In the genomic region with DNA sequence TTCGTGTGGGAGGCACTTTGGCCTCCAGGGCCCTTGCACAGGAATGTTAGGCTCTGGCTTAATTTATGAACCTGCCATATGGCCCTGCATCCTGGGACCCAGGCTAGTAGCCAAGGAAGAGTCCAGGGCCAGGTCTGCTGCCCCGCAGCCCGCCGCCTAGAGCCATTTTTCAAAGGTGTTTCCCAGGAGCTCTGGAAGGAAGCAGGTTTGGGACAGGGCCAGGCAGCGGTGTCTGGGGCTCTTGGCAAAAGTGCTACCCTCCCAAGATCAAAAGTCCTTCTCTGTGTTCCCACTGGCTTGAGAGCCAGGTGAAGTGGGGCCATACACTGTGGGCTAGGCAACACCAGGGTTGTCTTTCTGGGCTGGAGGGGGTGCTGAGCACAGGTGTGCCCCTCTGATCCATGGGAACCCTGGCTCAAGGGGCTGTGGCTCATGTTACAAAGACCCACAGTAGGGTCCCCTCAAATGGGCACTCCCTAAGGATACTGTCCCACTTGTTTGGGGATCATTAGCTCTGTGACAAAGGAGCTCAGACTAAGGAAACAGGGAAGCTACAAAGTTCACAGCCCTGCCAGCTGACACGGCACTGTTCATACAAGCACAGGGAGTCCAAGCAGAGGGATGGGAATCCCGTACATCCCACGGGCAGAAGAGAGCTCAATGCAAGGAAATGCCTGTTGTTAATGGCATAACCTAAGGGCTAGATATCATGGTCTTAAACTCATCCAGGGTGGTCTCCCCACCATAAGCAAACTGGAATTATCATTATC, we compare ENCODE assay signal across 14 mouse cellular contexts. TPM values are rescaled to one million over a fixed set of nuclear protein-coding genes. Genes with fewer than 3 reads are reported as not detected.
DNase-seq lines count a peak whose midpoint lies in the region; ATAC-seq lines count a peak whose summit lies in the region.
"Had no signal": no experiment of that assay in that cellular context is flagged by ENCODE, and none has a peak within 500 bp of the region (broad histone marks: within the 10 kb centered on the region; RNA-seq: fewer than 3 reads in every experiment).

No protein-coding gene starts in this region.

- no peak overlapping the region for H3K9ac ChIP-seq in forebrain, embryonic 11.5 days (ENCODE audit: low read length)
- H3K9ac ChIP-seq in forebrain, embryonic 15.5 days (replicated peaks) = no peak overlapping the region

- H3K4me1 ChIP-seq in forebrain, embryonic 10.5 days = peaks cover 20% of the 10 kb centered on the region
- H3K4me1 ChIP-seq in forebrain, embryonic 11.5 days (replicated peaks; ENCODE audit: control insufficient read depth, insufficient read depth, low read length) = peaks cover 2% of the 10 kb centered on the region; the same call in 1 of the 2 replicates
- no peaks in the 10 kb centered on the region for H3K4me1 ChIP-seq in forebrain, embryonic 15.5 days

- no peak for ATAC-seq in forebrain, embryonic 11.5 days (replicated peaks; ENCODE audit: low FRiP score)
- no peak for ATAC-seq in forebrain, embryonic 15.5 days (replicated peaks)

- H3K27me3 ChIP-seq in forebrain, embryonic 10.5 days (ENCODE audit: poor library complexity, severe bottlenecking) = peaks cover 19% of the 10 kb centered on the region
- H3K27me3 ChIP-seq in forebrain, embryonic 11.5 days (ENCODE audit: control insufficient read depth, insufficient read depth, low read length) = no peaks in the 10 kb centered on the region
- H3K27me3 ChIP-seq in forebrain, embryonic 15.5 days = no peaks in the 10 kb centered on the region

- H3K36me3 ChIP-seq in forebrain, embryonic 10.5 days (replicated peaks) = no peaks in the 10 kb centered on the region
- H3K36me3 ChIP-seq in forebrain, embryonic 11.5 days (ENCODE audit: control insufficient read depth, insufficient read depth, low read length) = no peaks in the 10 kb centered on the region
- no peaks in the 10 kb centered on the region for H3K36me3 ChIP-seq in forebrain, embryonic 15.5 days

- no peaks in the 10 kb centered on the region for H3K9me3 ChIP-seq in forebrain, embryonic 10.5 days
- H3K9me3 ChIP-seq in forebrain, embryonic 11.5 days (ENCODE audit: control insufficient read depth, low read length) = no peaks in the 10 kb centered on the region
- H3K9me3 ChIP-seq in forebrain, embryonic 15.5 days = no peaks in the 10 kb centered on the region

- peak overlapping the region; percentile 56 for H3K27ac ChIP-seq in forebrain, embryonic 10.5 days
- H3K27ac ChIP-seq in forebrain, embryonic 11.5 days (ENCODE audit: low read depth, low read length) = no peak overlapping the region
- H3K27ac ChIP-seq in forebrain, embryonic 15.5 days (replicated peaks) = no peak overlapping the region
- H3K27ac ChIP-seq: kidney, postnatal 0 days had no signal

- 81% methylated on average over 8 of the region's 8 CpGs for WGBS in forebrain, embryonic 10.5 days
- WGBS in forebrain, embryonic 11.5 days = 85% methylated on average over 8 of the region's 8 CpGs
- 65% methylated on average over 8 of the region's 8 CpGs for WGBS in forebrain, embryonic 15.5 days

- no peak overlapping the region for H3K4me2 ChIP-seq in forebrain, embryonic 11.5 days (ENCODE audit: low read depth, low read length, severe bottlenecking)
- no peak overlapping the region for H3K4me2 ChIP-seq in forebrain, embryonic 15.5 days (replicated peaks)

- DNase-seq in forebrain, embryonic 10.5 days (ENCODE audit: extremely low spot score, low spot score) = no peak
- no peak for DNase-seq in forebrain, embryonic 11.5 days (ENCODE audit: low spot score)
- DNase-seq in cerebellum, postnatal 10 days = peak; percentile 85 to 88
- DNase-seq in kidney, postnatal 10 days = peak; percentile 52
- peak; percentile 20 for DNase-seq in lung, postnatal 10 days
- DNase-seq in right cerebral cortex, postnatal 4 days = no peak
- no peak for DNase-seq in adrenal gland, adult 2 months
- DNase-seq: adrenal gland, postnatal 36 days; heart, postnatal 36 days had no signal

- H3K4me3 ChIP-seq in forebrain, embryonic 10.5 days = no peak overlapping the region
- H3K4me3 ChIP-seq in forebrain, embryonic 11.5 days (ENCODE audit: low read depth, low read length) = no peak overlapping the region
- no peak overlapping the region for H3K4me3 ChIP-seq in forebrain, embryonic 15.5 days

RNA-seq across cellular contexts. Expression of gene 1810010D01Rik, which starts 32.0 kb away (rescaled TPM):
- polyA plus RNA-seq in forebrain, embryonic 10.5 days (2016; fragmentation: Nextera tagmentation; extraction: Ambion mirVana) = 0.16 and 0.31 TPM in 2 replicates
- polyA plus RNA-seq in forebrain, embryonic 11.5 days (2014; fragmentation: Nextera tagmentation; extraction: Ambion mirVana) = 0.21 TPM in 1 of 2 replicates, not detected in the other
- 0.34 TPM in 1 of 2 replicates, not detected in the other for polyA plus RNA-seq in forebrain, embryonic 15.5 days (2015; fragmentation: Nextera tagmentation; extraction: Ambion mirVana)
- total RNA-seq in adrenal gland, adult 2 months (2021) = under 1 TPM in 1 of 2 experiments, not detected in 1; 0.48 TPM
- polyA plus RNA-seq in adrenal gland, adult 2 months (2012; rRNA removed) = 1.1 and 1.7 TPM in 2 replicates
- total RNA-seq: common myeloid progenitor, adult 5-6 weeks; heart, postnatal 36 days; monocyte, adult 5-6 weeks had no signal
- polyA plus RNA-seq: kidney, postnatal 0 days; limb, embryonic 11.5 days had no signal

RNA-seq across cellular contexts. Expression of gene Tpcn2, which starts 43.9 kb away (rescaled TPM):
- polyA plus RNA-seq in forebrain, embryonic 10.5 days (2016; fragmentation: Nextera tagmentation; extraction: Ambion mirVana) = 5.1 and 5.9 TPM in 2 replicates
- 2.4 and 2.8 TPM in 2 replicates for polyA plus RNA-seq in forebrain, embryonic 11.5 days (2014; fragmentation: Nextera tagmentation; extraction: Ambion mirVana)
- polyA plus RNA-seq in forebrain, embryonic 15.5 days (2015; fragmentation: Nextera tagmentation; extraction: Ambion mirVana) = 2.9 and 3.4 TPM in 2 replicates
- 10 to 100 TPM; 11.2 to 12.5 TPM for total RNA-seq in adrenal gland, adult 2 months (2021)
- polyA plus RNA-seq in adrenal gland, adult 2 months (2012; rRNA removed) = 14.5 and 17.9 TPM in 2 replicates

Comparison
In these comparisons a context has a peak if more than half of its experiments do, and no peak if none do; other contexts are left out.
1. DNase-seq: peak in cerebellum, postnatal 10 days (2 of 2), kidney, postnatal 10 days (single experiment) and lung, postnatal 10 days (single experiment); none in forebrain, embryonic 10.5 days (single experiment), forebrain, embryonic 11.5 days (single experiment), right cerebral cortex, postnatal 4 days (single experiment) and adrenal gland, adult 2 months (single experiment).